Mouse (Mus musculus): ENCODE measurements around the gene Kbtbd4.

The Kbtbd4 gene

GRCm38 (mm10) chr2:90950149-90950548, 45.6 kb downstream of the Kbtbd4 start:
- ATAC-seq (ENCODE audit: insufficient number of reproducible peaks, low FRiP score, low TSS enrichment): no peak

- no peak for ATAC-seq (ENCODE audit: insufficient number of reproducible peaks, low FRiP score, low TSS enrichment)
These were observed 46.1 kb downstream of the Kbtbd4 start for GRCm38 (mm10) chr2:90950582-90951194.

- ATAC-seq (ENCODE audit: insufficient number of reproducible peaks, low FRiP score, low TSS enrichment): no peak
These were observed 48.9 kb downstream of the Kbtbd4 start for GRCm38 (mm10) chr2:90953461-90953860.

- ATAC-seq (ENCODE audit: insufficient number of reproducible peaks, low FRiP score, low TSS enrichment): no peak
These were observed 51.5 kb downstream of the Kbtbd4 start for GRCm38 (mm10) chr2:90956053-90956452.

- ATAC-seq (ENCODE audit: insufficient number of reproducible peaks, low FRiP score, low TSS enrichment): no peak
These were observed 54.3 kb downstream of the Kbtbd4 start for GRCm38 (mm10) chr2:90958856-90959255.

- no peak for ATAC-seq (ENCODE audit: insufficient number of reproducible peaks, low FRiP score, low TSS enrichment)
These were observed 55.5 kb downstream of the Kbtbd4 start for GRCm38 (mm10) chr2:90960012-90960411.

Measured in cerebellum, adult (tissue).